8 mouse cellular contexts compared by ENCODE assay signal in genomic region chr9:96818128-96818821, GRCm38 (mm10).
DNase-seq lines count a peak whose midpoint lies in the region; ATAC-seq and TF ChIP-seq lines count a peak whose summit lies in the region.

No protein-coding gene starts in this region.

- no peaks in the 10 kb centered on the region; the same call in 1 of the 2 replicates for H3K9me3 ChIP-seq in G1E (replicated peaks)
- no peaks in the 10 kb centered on the region for H3K9me3 ChIP-seq in lung, embryonic 16.5 days (ENCODE audit: control insufficient read depth, low read length)

- 35% methylated on average over 7 of the region's 7 CpGs for WGBS in lung, embryonic 16.5 days

- no peak overlapping the region for H3K27ac ChIP-seq in lung, embryonic 16.5 days (ENCODE audit: low read length)

- peak; percentile 57; the same call in 1 of the 2 replicates for ATAC-seq in G1E (ENCODE audit: extremely low read depth, insufficient number of reproducible peaks, low FRiP score, poor library complexity, severe bottlenecking)
- peak; percentile 69 for ATAC-seq in lung, embryonic 16.5 days (ENCODE audit: low read depth)

- H3K4me2 ChIP-seq in lung, embryonic 16.5 days (ENCODE audit: low read depth, low read length): no peak overlapping the region

- H3K9ac ChIP-seq in lung, embryonic 16.5 days (ENCODE audit: low read length): no peak overlapping the region

- no peak overlapping the region for H3K4me3 ChIP-seq in G1E (ENCODE audit: low read depth, low read length)
- H3K4me3 ChIP-seq in lung, embryonic 16.5 days (ENCODE audit: low read length): no peak overlapping the region

- peaks cover 5% of the 10 kb centered on the region for H3K4me1 ChIP-seq in G1E (ENCODE audit: insufficient read depth, low read depth, low read length)
- H3K4me1 ChIP-seq in lung, embryonic 16.5 days (replicated peaks; ENCODE audit: control insufficient read depth, insufficient read depth, low read length): no peaks in the 10 kb centered on the region

- no peak; the same call in 1 of the 2 replicates for TF ChIP-seq CTCF in G1E (IDR thresholded peaks at IDR 0.05; ENCODE audit: low read depth, low read length)

- no peaks in the 10 kb centered on the region for H3K36me3 ChIP-seq in G1E (replicated peaks)
- no peaks in the 10 kb centered on the region for H3K36me3 ChIP-seq in lung, embryonic 16.5 days (ENCODE audit: control insufficient read depth, insufficient read depth, low read length)

- peak; percentile 75 for DNase-seq in CD4-positive helper T cell, adult 2 months (ENCODE audit: low read depth, low spot score)
- peak; percentile 59 for DNase-seq in G1E (ENCODE audit: low spot score)
- DNase-seq in cerebellum, postnatal 14 days: peak; percentile 75
- DNase-seq in heart, adult 9 months (ENCODE audit: low spot score in 2 of 2): peak; percentile 33 to 64
- DNase-seq in kidney, adult 9 months: peak; percentile 75
- DNase-seq in retina, adult 2 months (ENCODE audit: low read depth, low spot score): peak; percentile 51
- no peak for DNase-seq in ovary, postnatal 36 days (ENCODE audit: low spot score)

- peaks cover 6% of the 10 kb centered on the region; the same call in 1 of the 2 replicates for H3K27me3 ChIP-seq in G1E (ENCODE audit: insufficient read depth, low read length)
- H3K27me3 ChIP-seq in lung, embryonic 16.5 days (ENCODE audit: control insufficient read depth, insufficient read depth, low read depth, low read length): no peaks in the 10 kb centered on the region
